Mouse (Mus musculus): ENCODE results near the gene Arhgdib.
A peak's percentile ranks its signal among the peaks of the same experiment; 100 is the strongest.

The Arhgdib gene

DNA sequence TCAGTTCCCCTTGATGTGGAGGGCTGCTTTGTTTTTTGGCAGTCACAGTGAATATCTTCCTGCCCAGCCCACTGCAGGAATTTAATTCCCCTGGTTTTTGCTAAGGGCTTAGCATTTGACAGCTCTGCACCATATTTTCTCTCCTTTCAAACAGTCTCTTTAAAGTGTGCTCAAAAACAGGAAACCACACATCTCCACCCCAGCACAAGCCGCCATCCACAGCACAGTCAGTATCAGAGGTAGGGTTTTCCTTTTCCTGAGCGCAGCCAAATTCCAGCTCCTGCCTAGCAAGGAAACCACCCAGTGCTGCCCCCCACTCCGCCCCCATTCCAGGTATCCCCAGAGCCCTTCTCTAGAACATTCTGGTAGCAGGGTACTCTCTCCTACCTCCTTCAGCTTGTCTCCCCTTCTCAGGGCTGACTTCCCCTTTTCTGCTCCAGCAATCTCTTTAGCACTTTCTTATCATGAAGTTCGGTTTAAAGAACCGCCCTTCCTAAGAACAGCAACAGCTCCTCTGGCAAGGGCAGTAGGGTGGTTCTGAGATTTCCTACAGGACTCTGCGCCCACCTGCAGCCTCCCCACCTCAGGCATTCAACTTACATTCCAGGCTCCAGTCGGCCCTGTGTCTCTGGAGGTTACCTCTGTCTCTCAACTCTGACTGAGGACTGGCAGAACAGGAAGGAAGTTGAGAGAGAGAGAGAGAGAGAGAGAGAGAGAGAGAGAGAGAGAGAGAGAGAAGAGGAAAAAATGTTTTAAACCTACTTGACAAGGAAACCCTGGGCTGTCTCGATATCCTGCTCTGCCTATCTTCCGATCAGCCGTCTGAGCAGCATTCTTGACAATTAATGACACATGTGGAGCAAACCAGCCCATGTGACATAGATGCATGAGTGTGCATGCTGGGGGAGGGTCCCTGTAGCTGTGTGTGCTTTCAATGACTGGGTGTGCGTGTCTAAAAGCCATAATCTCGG is at the start of gene Arhgdib:
Gene Arhgdib, minus strand, starts transcription at position 849 of the 971 bp plus-strand sequence.
- DNase-seq: peak; percentile 47

DNA sequence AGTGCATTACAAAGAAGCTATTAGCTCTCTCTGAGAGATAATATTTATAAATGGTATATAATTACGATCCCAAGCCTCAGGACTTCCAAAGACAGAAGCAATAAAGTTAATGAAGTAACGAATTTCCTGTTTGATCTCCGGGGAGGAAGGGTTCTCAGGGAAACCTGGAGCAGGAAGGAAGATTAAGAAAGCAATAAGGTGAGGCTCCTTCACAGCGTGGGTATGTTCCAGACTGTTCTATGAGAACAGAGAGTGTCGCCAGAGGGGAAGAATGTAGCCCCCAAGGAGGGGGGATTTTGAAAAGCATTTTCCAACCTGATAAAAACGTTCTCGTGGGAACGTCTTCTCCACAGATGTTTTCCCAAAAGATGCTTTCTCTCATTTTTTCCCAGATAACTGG is 48.9 kb upstream of the Arhgdib start:
- no peak for DNase-seq

DNA sequence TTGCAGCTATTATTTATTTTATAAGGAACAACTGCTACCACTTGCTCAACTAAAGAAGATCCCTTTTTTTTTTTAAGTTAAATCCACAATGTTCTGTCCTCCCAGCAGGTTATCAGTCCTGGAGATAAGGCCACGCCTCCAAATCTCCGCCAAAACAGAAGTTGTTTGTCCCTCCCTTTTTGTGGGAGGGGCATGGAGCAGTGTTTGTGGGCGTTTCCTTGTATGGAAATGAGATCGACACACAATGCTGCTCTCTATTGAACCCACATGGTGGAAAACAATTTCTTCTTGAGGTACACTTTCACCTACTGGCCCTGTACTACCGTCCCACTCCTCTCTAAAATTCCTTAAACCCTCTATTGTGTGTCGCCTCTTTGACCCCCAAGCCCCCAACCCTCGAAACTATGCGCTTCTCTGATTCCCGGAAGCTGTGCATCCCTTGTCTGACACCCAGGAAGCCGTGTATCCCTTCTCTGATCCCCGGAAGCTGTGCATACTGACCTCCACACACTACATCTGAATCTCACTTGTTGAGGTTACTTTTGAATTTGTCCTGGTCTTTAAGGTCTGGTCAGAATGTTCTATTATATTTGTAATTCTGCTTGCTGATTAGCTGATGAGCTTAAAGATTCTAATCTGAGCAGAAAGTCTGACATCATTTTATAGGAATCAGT is 48.3 kb upstream of the Arhgdib start:
- DNase-seq: peak; percentile 23

DNA sequence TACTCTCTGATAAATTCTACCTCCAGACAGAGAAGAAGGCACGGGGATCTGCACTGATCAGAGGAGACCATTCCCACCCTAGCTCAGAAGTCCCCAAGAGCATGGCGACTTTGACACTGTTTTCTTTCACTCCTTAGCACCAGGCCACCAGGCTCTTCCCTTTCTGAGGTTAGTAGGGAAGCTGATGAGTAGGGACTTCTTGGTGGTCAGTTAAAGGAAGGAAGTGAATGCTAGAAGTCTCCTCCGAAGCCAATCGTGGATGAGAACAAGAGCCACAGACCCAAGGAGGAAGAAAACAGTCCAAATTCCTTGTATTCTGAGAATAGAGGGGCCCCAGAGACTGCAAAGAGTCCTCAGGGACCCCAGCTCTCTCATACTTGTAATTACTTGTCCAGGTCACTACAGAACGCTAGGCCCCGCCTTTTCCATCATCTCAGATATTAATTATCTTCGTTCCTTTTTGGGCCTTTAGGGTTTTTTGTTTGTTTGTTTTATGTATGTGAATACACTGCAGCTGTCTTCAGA is 46.9 kb upstream of the Arhgdib start:
- DNase-seq: no peak

DNA sequence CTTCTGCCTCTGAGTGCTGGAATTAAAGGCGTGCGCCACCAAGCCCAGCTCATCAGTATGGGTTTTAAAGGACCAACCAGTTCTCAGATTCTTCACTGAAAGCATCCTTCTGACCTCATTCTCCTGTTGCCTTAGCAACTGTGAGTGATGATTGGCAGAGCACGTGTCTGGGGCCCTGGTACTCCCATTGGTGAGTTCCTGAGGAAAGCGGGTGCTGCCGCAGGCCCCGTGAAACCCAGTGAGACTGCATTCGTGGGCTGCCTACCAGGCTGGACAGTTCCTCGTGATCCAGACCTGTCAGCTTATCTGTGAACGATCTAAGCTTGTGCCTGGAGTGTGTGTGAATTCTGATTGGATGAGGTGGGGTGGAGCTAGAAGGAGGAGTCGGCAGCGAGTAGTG is 45.0 kb upstream of the Arhgdib start:
- no peak for DNase-seq

- no peak for DNase-seq
These were observed 44.3 kb upstream of the Arhgdib start for GRCm38 (mm10) chr6:136986019-136986418.

- DNase-seq: no peak
These were observed 41.5 kb upstream of the Arhgdib start for GRCm38 (mm10) chr6:136983201-136983600.

DNA sequence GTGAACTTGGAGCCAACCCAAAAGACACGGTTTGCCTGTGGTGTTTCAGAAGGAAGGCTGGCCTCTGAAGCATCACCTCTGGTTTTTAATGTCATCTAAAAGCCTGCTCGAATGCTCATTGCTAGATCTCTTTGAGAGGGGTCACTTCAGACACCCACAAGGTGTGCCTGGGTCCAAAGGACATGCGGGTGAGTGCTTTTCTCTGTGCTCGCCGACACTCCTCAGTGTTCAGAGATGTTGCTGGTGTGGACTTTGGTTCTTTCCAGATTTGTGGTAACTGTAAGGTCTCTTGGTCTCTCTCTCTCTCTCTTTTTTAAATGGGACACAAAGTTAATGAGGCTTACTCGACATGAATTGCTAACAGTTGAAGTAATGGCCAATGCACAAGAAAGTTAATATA is 40.9 kb upstream of the Arhgdib start:
- no peak for DNase-seq

- peak; percentile 51 for DNase-seq
These were observed 38.6 kb upstream of the Arhgdib start for GRCm38 (mm10) chr6:136980331-136980746.

- DNase-seq: no peak
These were observed 37.8 kb upstream of the Arhgdib start for GRCm38 (mm10) chr6:136979274-136980082.

DNA sequence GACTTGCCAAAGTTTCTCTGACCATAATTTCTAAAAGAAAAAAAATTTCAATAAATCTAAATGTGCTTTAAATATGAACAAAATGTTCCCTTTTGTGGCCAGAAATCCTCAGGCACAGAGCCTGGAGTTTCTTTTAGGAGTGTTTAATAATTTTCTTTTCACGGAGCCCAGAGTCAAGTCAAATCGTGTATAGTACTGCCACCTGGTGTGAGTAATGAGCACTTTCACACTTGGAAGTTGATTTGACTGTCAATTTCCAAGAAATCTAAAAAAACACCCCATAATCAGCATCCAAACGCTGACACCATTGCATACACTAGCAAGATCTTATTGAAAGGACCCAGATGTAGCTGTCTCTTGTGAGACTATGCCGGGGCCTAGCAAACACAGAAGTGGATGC is 27.2 kb upstream of the Arhgdib start:
- peak; percentile 48 for DNase-seq

DNA sequence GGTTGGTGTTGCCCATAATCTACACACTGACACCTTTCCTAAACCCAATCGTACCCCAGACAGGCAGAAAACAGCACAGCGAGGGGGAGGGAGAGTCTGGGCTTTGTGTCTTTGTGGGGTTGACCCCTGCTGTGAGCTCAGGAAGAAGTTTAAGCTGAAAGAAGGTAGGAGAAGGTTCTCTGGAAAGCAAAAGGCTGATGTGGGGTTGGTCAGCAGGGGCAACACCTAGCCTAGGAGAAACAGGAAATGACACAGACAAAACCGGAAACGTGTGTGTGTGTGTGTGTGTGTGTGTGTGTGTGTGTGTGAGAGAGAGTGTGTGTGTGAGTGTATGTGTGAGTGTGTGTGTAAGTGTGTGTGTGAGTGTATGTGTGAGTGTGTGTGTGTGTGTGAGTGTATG is 25.8 kb upstream of the Arhgdib start:
- DNase-seq: no peak

DNA sequence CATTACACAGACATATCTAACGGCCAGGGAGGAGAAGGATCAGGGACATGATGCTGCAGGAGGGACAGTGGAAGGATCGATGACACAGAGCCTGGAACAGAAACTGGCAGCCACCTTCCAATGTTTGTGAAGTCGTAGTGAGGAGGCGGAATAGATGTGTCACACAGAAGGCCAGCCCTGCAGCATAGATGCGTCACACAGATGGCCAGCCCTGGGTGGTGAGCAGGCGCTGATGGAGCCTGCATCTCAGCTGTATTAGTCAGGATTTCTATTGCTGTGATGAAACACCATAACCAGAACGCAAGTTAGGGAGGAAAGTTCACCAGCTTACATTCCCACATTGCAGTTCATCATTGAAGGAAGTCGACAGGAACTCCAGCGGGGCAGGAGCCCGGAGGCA is 24.2 kb upstream of the Arhgdib start:
- no peak for DNase-seq

DNA sequence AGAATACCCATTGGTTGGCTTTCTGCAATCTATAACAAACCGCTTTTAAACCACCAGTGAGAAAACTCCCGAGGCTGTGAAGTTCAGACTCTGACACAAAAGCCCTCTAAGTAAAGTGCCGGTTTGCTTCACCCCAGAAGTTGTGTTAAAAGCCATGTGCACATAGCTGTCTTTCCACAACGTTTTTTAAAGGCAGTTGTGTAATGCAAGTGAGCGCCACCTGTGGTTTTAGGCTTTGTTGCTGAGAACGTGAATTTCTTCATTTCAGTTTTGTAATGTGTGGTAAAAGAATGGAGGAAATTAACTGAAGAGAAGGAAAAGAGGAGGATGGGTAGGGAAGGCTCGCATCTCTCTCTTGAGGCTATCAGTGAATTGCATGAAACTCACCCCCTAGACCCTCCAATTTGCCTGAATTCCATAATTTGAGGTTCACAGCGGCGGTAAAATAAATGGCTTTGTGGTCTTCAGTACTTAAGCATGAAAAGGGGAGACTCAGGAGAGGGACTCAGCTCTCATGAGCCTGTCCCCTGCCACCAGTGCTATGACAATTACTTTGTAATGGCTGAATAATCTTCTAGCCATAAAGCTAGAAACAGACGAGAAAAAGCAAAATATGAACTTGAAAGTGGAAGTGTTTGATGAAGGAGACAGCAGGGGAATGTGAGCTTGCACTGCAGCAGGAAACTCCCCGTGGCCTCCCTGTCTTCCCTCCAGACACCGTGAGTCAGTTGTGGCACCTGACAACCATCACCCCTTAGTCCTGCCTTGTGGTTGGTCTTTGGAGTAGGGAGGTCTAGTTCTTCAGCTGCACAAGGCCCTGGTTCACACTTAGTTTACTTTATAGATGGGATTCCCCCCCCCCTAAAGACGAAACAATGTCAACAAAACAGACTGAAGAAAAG is 23.2 kb upstream of the Arhgdib start:
- DNase-seq: peak; percentile 65

GRCm38 (mm10) chr6:136962957-136963356 is 21.3 kb upstream of the Arhgdib start:
- no peak for DNase-seq

- no peak for DNase-seq
These were observed 17.4 kb upstream of the Arhgdib start for GRCm38 (mm10) chr6:136959131-136959530.

GRCm38 (mm10) chr6:136957062-136957461 is 15.4 kb upstream of the Arhgdib start:
- no peak for DNase-seq

GRCm38 (mm10) chr6:136955240-136955639 is 13.5 kb upstream of the Arhgdib start:
- DNase-seq: no peak

DNA sequence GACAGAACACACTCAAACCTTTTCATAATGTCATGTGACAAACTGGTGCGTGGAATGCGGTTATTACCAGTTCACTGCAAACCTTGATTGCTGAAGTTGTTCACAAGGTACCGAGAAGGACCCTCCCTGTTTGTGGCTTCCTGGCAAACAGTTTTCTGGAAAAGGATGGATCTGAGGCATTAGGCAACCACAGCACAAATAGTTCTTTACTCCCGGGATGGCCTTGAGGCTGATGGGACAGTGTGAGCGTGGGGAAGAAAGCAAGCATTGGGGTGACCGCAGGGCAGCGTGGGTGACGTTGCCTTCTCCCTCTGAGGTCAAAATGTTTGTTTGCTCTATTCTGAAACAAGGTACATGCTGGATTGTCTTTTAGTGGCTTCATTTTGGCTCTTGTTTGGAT is 13.0 kb upstream of the Arhgdib start:
- DNase-seq: no peak

- no peak for DNase-seq
These were observed 12.5 kb upstream of the Arhgdib start for GRCm38 (mm10) chr6:136954192-136954591.

GRCm38 (mm10) chr6:136952930-136953329 is 11.2 kb upstream of the Arhgdib start:
- DNase-seq: no peak

GRCm38 (mm10) chr6:136950171-136950570 is 8.5 kb upstream of the Arhgdib start:
- DNase-seq: no peak

Data from lung, postnatal 36 days (tissue).